Mouse (Mus musculus) intestine, postnatal 0 days (tissue): ENCODE results near the gene Wdr60. TPM values are rescaled to one million over a fixed set of nuclear protein-coding genes. Genes with fewer than 3 reads are reported as not detected.

ENCODE experiments used
- ATAC-seq: fragments of 200-750 bp; cut with Nextera tagmentation; 2 replicates; pipeline ENCODE4 v1.8.0; 2017; ENCODE audit warnings: mild to moderate bottlenecking, moderate TSS enrichment, moderate library complexity
- H3K27ac ChIP-seq: fragments of 300-500 bp; sonication (generic); 2 replicates; pipeline ENCODE4 v1.5.1; 2014; ENCODE audit warnings: mild to moderate bottlenecking, low read depth, low read length, moderate library complexity
- H3K27me3 ChIP-seq: fragments of 300-500 bp; sonication (generic); replicated peaks from 2 replicates; pipeline ENCODE4 v1.6.1; 2014; ENCODE audit warnings: low read length, mixed read lengths; ENCODE audit not compliant: control insufficient read depth, insufficient read depth
- H3K36me3 ChIP-seq: fragments of 300-500 bp; sonication (generic); 2 replicates; pipeline ENCODE4 v1.6.1; 2014; ENCODE audit warnings: mild to moderate bottlenecking, moderate library complexity; ENCODE audit not compliant: control insufficient read depth, insufficient read depth
- H3K4me1 ChIP-seq: fragments of 300-500 bp; sonication (generic); replicated peaks from 2 replicates; pipeline ENCODE4 v1.6.1; 2014; ENCODE audit warnings: antibody characterized with exemption, low read length, mixed read lengths; ENCODE audit not compliant: control insufficient read depth, insufficient read depth
- H3K4me2 ChIP-seq: fragments of 300-500 bp; sonication (generic); replicated peaks from 2 replicates; pipeline ENCODE4 v1.6.1; 2014; ENCODE audit warnings: low read depth, mild to moderate bottlenecking, moderate library complexity
- H3K4me3 ChIP-seq: fragments of 300-500 bp; sonication (generic); 2 replicates; pipeline ENCODE4 v1.5.1; 2014; ENCODE audit warnings: low read depth, low read length
- H3K9ac ChIP-seq: fragments of 300-500 bp; sonication (generic); 2 replicates; pipeline ENCODE4 v1.6.1; 2014; ENCODE audit warnings: mild to moderate bottlenecking, low read depth, low read length
- H3K9me3 ChIP-seq: fragments of 300-500 bp; sonication (generic); 2 replicates; pipeline ENCODE4 v1.6.1; 2016; ENCODE audit warnings: mixed run types; ENCODE audit not compliant: control insufficient read depth
- CTCF ChIP-seq: sonication (generic); IDR thresholded peaks from 2 replicates; pipeline ENCODE4 v1.5.1; 2016; ENCODE audit warnings: low read depth, mild to moderate bottlenecking, control low read depth, antibody characterized with exemption, moderate library complexity
- WGBS: fragments of 180-500 bp; shearing (Covaris S2); extraction: QIAGEN DNeasy Blood & Tissue Kit; methylation state at CpG from one replicate; pipeline ENCODE4 v1.1.7; 2014; 5-methylcytosine and 5-hydroxymethylcytosine counted together
- polyA plus RNA-seq: library from polyadenylated mRNA; unstranded; fragments of >200 nt; fragmentation: Nextera tagmentation; extraction: Ambion mirVana; gene quantifications from 2 replicates; pipeline ENCODE4 v1.2.1, GENCODE M21; 2015

The Wdr60 gene
- polyA plus RNA-seq, 1 experiment from 2014 or later, result 4.4 TPM

DNA sequence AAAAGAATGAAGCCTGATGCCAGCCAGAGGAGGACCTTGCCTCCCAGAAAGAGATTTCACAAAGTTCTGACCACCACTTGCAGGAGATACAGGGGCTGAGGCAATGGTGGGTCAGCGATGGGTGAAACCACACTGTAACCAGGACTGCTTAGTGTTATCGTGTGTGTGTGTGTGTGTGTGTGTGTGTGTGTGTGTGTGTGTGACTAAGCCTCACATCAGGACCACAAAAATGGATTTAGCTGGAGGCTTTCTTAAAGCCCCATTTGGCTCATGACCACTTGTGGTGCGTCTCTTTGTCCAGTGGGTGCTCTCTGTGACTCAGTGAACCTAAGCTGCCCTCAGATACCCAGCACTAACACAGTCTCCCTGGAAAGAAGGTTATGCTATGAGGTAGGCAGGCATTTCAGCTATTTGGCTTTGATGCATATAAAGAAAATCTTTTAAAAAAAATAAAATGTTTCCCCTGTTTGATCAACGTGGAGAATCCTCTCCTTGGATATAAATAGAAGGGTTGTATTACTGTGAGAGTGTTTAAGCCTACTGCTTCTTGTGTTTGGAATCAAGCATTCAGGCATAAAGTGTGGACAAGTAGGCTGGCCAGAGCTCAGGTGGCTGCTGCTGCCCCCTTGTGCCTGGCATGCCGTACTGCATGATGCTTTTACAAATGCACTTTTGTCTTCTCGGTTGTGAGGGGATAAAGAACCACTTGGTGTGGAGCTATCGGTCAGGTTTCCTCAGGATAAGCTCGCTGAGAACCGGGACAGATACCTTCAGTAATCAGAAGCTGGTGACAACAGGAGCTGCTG lies 60.4 kb downstream of the Wdr60 start:
- Histone ChIP-seq H3K27me3 (no peaks in the 10 kb centered on the region), H3K36me3 (no peaks in the 10 kb centered on the region), H3K27ac (no peak overlapping the region), H3K4me2 (no peak overlapping the region), H3K4me1 (no peaks in the 10 kb centered on the region), H3K9ac (no peak overlapping the region), H3K4me3 (no peak overlapping the region), H3K9me3 (no peaks in the 10 kb centered on the region)
- TF ChIP-seq CTCF, result peak; percentile 96
- WGBS, result 32% methylated on average over 9 of the region's 9 CpGs
- ATAC-seq, result 0 out of 2 replicates have a peak, but pooled peaks have one; percentile 36

GRCm38 (mm10) chr12:116198791-116199190 lies 64.0 kb downstream of the Wdr60 start:
- no peak overlapping the region for H3K4me2 ChIP-seq
- no peaks in the 10 kb centered on the region for H3K27me3 ChIP-seq
- H3K4me1 ChIP-seq, result no peaks in the 10 kb centered on the region

GRCm38 (mm10) chr12:116196221-116196620 lies 66.6 kb downstream of the Wdr60 start:
- no peak overlapping the region for H3K4me2 ChIP-seq
- no peaks in the 10 kb centered on the region for H3K4me1 ChIP-seq
- WGBS, result 59% methylated on average over 8 of the region's 8 CpGs
- no peak for ATAC-seq
- no peaks in the 10 kb centered on the region for H3K9me3 ChIP-seq
- TF ChIP-seq CTCF, result no peak
- H3K27me3 ChIP-seq, result no peaks in the 10 kb centered on the region
- no peak overlapping the region for H3K27ac ChIP-seq
- H3K9ac ChIP-seq, result no peak overlapping the region
- H3K4me3 ChIP-seq, result no peak overlapping the region
- no peaks in the 10 kb centered on the region for H3K36me3 ChIP-seq

More at GRCm38 (mm10) chr12:116198791-116199190, 64.0 kb downstream of the Wdr60 start:
- H3K27ac ChIP-seq, result no peak overlapping the region
- TF ChIP-seq CTCF, result no peak
- ATAC-seq, result no peak
- no peaks in the 10 kb centered on the region for H3K9me3 ChIP-seq
- no peaks in the 10 kb centered on the region for H3K36me3 ChIP-seq
- H3K9ac ChIP-seq, result no peak overlapping the region
- H3K4me3 ChIP-seq, result no peak overlapping the region
- 83% methylated on average over 6 of the region's 6 CpGs for WGBS

DNA sequence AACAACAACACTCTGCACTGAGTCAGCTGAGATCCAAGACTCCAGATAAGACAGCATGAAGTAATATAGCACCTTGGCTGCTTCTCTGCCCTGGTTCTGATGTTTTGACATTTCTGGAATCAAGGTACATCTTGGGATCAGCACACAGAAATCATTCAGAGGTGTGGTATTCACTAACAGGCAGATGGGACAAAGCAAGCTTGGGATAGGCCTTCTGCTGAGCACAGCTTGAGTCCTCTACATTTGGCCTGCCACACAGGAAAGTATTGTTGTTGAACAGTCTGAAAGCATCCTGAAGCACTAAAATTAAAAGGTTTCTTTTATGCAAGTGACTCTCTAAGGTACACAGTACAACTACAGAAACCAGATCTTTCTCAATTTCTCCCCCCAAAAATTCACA lies 68.2 kb downstream of the Wdr60 start:
- no peak overlapping the region for H3K9ac ChIP-seq
- H3K9me3 ChIP-seq, result no peaks in the 10 kb centered on the region
- no peak overlapping the region for H3K4me2 ChIP-seq
- H3K27me3 ChIP-seq, result no peaks in the 10 kb centered on the region
- TF ChIP-seq CTCF, result no peak
- H3K4me3 ChIP-seq, result no peak overlapping the region
- no peaks in the 10 kb centered on the region for H3K4me1 ChIP-seq
- no peak overlapping the region for H3K27ac ChIP-seq
- no peaks in the 10 kb centered on the region for H3K36me3 ChIP-seq
- no peak for ATAC-seq

DNA sequence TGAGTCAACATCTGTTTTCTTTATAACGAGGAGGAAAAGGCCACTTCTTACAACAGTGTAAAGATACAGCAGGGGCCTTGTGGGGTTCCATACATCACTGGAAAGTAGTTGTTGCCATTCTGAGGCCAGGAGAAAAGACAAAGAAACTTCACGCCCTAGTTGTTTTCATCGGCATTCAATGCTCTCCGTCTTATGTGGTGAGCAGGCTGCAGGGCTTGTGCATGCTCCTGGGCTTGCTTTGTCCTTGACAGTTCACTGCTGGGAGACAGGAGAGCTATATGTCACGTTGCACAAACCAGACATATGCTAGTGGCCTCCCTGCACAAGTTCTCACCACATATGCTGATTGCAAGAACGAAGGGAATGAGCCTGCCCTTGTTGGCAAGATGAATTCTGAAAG lies 68.9 kb downstream of the Wdr60 start:
- Histone ChIP-seq H3K9me3 (no peaks in the 10 kb centered on the region), H3K4me3 (no peak overlapping the region), H3K27me3 (no peaks in the 10 kb centered on the region), H3K4me2 (no peak overlapping the region), H3K27ac (no peak overlapping the region), H3K36me3 (no peaks in the 10 kb centered on the region), H3K9ac (no peak overlapping the region), H3K4me1 (no peaks in the 10 kb centered on the region)
- no peak for ATAC-seq
- no peak for TF ChIP-seq CTCF
- 66% methylated on average over 6 of the region's 6 CpGs for WGBS

- TF ChIP-seq CTCF, result no peak
- H3K36me3 ChIP-seq, result no peaks in the 10 kb centered on the region
- H3K4me3 ChIP-seq, result no peak overlapping the region
- no peaks in the 10 kb centered on the region for H3K9me3 ChIP-seq
- no peaks in the 10 kb centered on the region for H3K4me1 ChIP-seq
- H3K27ac ChIP-seq, result no peak overlapping the region
- H3K27me3 ChIP-seq, result no peaks in the 10 kb centered on the region
- ATAC-seq, result no peak
- no peak overlapping the region for H3K4me2 ChIP-seq
- H3K9ac ChIP-seq, result no peak overlapping the region
- 81% methylated on average over 6 of the region's 6 CpGs for WGBS
These were observed 79.4 kb downstream of the Wdr60 start for GRCm38 (mm10) chr12:116183212-116183935.
